Mouse (Mus musculus) ovary, adult 2 months (tissue): ENCODE data around the gene Olfr806. TPM values are rescaled to one million over a fixed set of nuclear protein-coding genes. Genes with fewer than 3 reads are reported as not detected.

Experiments used
- polyA plus RNA-seq: library from polyadenylated mRNA; depleted of rRNA; stranded (reverse); fragments of >200 nt; gene quantifications from 2 replicates; pipeline ENCODE4 v1.2.3, GENCODE M21; 2012; rRNA removed

The Olfr806 gene
- polyA plus RNA-seq = not detected in 2 replicates

DNA sequence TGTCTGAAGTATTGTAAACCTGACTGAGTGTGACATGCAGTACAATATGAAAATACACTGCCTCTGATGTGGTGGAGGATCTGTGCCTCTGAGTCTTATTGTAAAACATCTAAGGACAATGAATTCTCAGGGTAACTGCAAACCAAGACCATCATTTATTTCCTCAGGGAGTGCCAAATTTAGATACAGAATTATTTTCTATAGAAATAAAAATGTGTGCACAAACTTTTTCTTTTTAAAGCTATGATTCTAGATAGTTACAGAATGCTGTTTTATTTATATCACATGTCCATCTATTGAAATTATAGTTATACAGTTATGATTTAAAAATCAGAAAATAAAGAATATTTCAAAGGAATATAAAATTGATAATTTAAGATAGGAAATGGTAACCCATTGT is at the start of gene Olfr806:
Olfr806 (minus strand) TSS at position 101 of the 400 bp plus-strand sequence.

DNA sequence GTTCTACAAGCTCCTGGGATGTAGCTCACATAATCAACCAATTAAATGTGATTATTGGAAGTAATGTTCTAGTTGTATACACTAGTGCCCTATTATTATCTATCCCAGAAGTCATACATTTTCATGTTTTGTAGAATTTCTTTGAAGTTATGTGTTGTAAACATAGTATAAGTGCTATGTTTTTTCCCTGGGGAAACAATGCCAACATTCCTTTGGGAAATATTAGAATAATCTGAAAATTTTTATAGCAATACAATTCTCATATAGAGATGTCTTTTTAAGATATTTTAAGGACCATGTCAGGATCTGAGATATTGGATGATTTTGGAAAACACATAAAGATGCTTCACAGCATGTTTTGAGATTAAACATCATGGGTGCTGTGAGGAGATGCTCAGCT is 32.6 kb upstream of the Olfr806 start, which contains the start of gene Olfr809:
Olfr809 (plus strand) TSS at position 301 of the 400 bp plus-strand sequence.

DNA sequence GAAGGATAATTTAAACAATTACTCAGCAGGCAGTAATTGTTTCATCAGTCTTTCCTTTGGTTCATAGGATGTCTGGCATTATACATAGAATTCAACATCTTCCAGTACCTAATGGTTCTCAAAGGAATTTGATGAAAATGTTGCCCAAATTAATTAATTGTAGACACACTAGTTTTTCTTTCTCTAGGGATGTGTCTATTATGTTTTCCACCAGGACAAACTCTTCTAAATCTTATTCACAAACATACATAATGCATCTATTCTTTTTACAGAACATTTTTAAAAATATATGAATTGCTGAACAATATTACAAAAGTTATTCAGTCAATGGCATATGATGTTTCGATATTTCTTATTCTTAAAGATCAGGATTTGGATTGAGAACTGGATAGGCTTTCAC is 23.5 kb upstream of the Olfr806 start, which contains the start of gene Olfr808:
Olfr808 (plus strand) TSS at position 301 of the 400 bp plus-strand sequence.

DNA sequence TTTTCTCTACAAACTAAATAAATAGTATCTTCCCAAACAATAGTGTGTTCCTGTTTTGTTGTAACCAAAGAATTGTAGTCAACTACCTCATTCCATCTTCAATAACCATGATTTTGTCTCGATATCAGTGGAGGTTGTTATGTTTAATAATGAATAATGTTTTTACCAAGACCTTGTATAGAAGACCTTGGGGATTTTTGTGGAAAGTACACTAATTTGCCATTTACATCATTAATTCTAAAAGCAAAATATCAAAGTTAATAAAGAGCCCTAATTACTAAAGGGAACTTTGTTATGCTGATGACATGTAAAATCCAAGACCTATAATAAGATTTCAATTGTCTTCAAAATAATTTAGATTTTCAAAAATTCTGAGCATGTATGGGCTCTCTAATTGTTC is 16.0 kb upstream of the Olfr806 start, which contains the start of gene Olfr807:
Olfr807 (minus strand) TSS at position 101 of the 400 bp plus-strand sequence.

DNA sequence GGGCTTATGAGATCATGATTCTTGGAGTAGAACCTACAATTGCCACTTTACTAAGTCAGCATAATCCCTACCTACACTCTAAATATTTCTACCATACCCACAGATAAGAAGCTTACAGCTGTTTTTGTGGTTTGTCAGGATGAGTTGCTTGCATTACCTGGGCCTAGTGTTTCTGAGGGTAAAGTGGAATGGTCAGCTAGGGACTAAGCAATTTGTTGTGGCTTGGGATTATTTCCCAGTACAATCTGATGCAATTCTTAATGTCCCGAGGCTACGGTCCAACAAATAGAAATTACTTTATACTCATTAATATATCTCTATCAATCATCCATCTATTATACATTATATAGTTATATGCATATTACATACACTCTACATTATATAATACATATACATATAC is 12.4 kb downstream of the Olfr806 start, which contains the start of gene Olfr805:
Olfr805 (minus strand) TSS at position 101 of the 400 bp plus-strand sequence.

DNA sequence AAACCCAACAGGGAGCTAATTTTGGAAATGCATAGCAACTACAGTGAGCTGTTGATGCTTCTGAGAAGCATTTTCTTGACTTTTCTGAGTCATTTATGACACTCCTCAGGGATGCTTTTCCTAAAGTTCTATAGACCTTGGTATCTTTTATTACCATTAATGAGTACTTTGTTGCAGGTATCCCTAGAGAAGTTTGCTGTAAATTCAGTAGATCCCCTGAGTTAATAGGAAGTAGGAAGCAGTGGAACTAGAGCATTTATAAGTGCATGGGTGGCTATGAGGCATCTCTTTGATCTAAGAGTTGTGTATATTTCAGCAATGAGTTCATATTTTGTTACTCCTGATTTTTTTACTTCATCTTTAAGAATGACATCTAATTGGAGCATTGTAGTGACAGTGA is 38.8 kb downstream of the Olfr806 start, which contains the start of gene Olfr804:
Olfr804 (plus strand) TSS at position 301 of the 400 bp plus-strand sequence.

DNA sequence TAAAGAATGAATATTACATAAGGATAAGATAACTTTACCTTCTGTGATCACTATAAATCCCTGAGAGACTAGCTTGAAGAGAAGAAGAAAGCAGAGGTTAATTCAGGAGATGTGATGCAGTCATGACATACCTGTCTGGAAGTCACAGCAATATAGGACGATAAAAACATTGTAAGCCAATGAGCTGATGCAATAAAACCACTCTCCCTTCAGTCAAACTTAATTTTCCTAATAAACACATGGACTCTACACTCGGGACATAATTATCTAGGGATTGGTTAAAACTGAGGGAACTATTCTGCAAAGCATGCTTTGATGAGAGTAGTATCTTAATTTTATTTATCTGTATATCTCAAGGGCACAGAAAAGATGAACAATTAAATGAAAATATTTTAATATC is 47.5 kb downstream of the Olfr806 start, which contains the start of gene Olfr803:
Olfr803 (minus strand) TSS at position 101 of the 400 bp plus-strand sequence.

DNA sequence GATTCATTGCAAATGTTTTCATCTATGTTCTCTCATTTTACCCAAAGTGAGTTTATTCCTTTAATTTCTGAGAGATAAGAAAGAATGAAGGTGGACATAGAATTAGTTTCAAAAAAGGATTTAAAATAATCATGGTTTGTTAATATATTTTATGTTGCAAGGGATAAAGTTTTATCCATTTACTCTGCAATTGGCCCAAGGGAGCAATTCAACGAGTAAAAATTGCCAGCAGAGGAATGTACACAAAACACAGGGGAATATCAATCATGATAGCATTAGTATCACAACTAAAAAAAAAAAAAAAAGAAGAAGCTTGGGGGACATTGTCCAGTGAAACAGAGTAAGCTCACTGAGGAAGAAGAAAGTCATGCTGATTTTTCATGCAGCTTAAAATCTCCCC is 53.7 kb downstream of the Olfr806 start, which contains the start of gene Olfr802:
Olfr802 (minus strand) TSS at position 101 of the 400 bp plus-strand sequence.

Other genes starting within 250 kb of the Olfr806 start
- not detected in 2 replicates for gene Olfr790, start 243.4 kb downstream of the Olfr806 start, polyA plus RNA-seq
- not detected in 2 replicates for gene Olfr791, start 220.1 kb downstream of the Olfr806 start, polyA plus RNA-seq
- gene Olfr792, start 202.8 kb downstream of the Olfr806 start, polyA plus RNA-seq = not detected in 2 replicates
- gene Olfr794, start 174.3 kb downstream of the Olfr806 start, polyA plus RNA-seq = not detected in 2 replicates
- gene Olfr796, start 129.4 kb downstream of the Olfr806 start, polyA plus RNA-seq = not detected in 2 replicates
- gene Olfr798, start 114.0 kb downstream of the Olfr806 start, polyA plus RNA-seq = not detected in 2 replicates
- gene Olfr799, start 104.4 kb downstream of the Olfr806 start, polyA plus RNA-seq = not detected in 2 replicates
- gene Olfr800, start 84.2 kb downstream of the Olfr806 start, polyA plus RNA-seq = not detected in 2 replicates
- gene Olfr801, start 68.1 kb downstream of the Olfr806 start, polyA plus RNA-seq = not detected in 2 replicates
- gene Olfr802, start 53.8 kb downstream of the Olfr806 start, polyA plus RNA-seq = not detected in 2 replicates
- not detected in 2 replicates for gene Olfr803, start 47.6 kb downstream of the Olfr806 start, polyA plus RNA-seq
- not detected in 2 replicates for gene Olfr804, start 38.7 kb downstream of the Olfr806 start, polyA plus RNA-seq
- not detected in 2 replicates for gene Olfr805, start 12.5 kb downstream of the Olfr806 start, polyA plus RNA-seq
- gene Olfr807, start 15.9 kb upstream of the Olfr806 start, polyA plus RNA-seq = not detected in 2 replicates
- gene Olfr808, start 23.6 kb upstream of the Olfr806 start, polyA plus RNA-seq = not detected in 2 replicates
- gene Olfr809, start 32.7 kb upstream of the Olfr806 start, polyA plus RNA-seq = not detected in 2 replicates
- gene Olfr810, start 53.0 kb upstream of the Olfr806 start, polyA plus RNA-seq = 0.09 and 0.32 TPM in 2 replicates
- not detected in 2 replicates for gene Olfr811, start 62.5 kb upstream of the Olfr806 start, polyA plus RNA-seq
- not detected in 2 replicates for gene Olfr812, start 104.2 kb upstream of the Olfr806 start, polyA plus RNA-seq
- gene Olfr813, start 113.4 kb upstream of the Olfr806 start, polyA plus RNA-seq = not detected in 2 replicates
- gene Olfr814, start 137.9 kb upstream of the Olfr806 start, polyA plus RNA-seq = not detected in 2 replicates
- not detected in 2 replicates for gene Olfr815, start 163.9 kb upstream of the Olfr806 start, polyA plus RNA-seq
- not detected in 2 replicates for gene Olfr816, start 173.7 kb upstream of the Olfr806 start, polyA plus RNA-seq
- gene Olfr818, start 207.2 kb upstream of the Olfr806 start, polyA plus RNA-seq = not detected in 2 replicates
- gene Olfr819, start 225.3 kb upstream of the Olfr806 start, polyA plus RNA-seq = not detected in 2 replicates
- gene Olfr247, start 234.2 kb upstream of the Olfr806 start, polyA plus RNA-seq = not detected in 2 replicates
- gene Gm10310, start 243.1 kb upstream of the Olfr806 start, polyA plus RNA-seq = not detected in 2 replicates